Mouse (Mus musculus) Patski (cell line): ENCODE results near the gene Uggt1. TPM values are rescaled to one million over a fixed set of nuclear protein-coding genes. Genes with fewer than 3 reads are reported as not detected.
A peak's percentile ranks its signal among the peaks of the same experiment; 100 is the strongest.

Experiments used
- ATAC-seq: fragments of 100-300 bp; one replicate; pipeline ENCODE4 v1.8.0; 2021
- CTCF ChIA-PET: fragments of 350-600 bp; sonication (Branson Sonifier 250); formaldehyde crosslinking; loops from one replicate; lab custom pipeline; 2022; ENCODE audit warnings: inconsistent platforms; lab: Charles Lee
- POLR2A ChIA-PET: fragments of 350-600 bp; sonication (Branson Sonifier 250); formaldehyde crosslinking; loops from one replicate; lab custom pipeline; 2022; ENCODE audit warnings: antibody characterized with exemption, inconsistent platforms; lab: Charles Lee
- DNase-seq: peaks from one replicate; pipeline ENCODE4 v3.0.0-alpha.2; 2011; ENCODE audit warnings: low read depth, low spot score
- H3K27me3 ChIP-seq: fragments of 371-371 bp; one replicate; pipeline ENCODE4 v1.5.1; 2021
- CTCF ChIP-seq: fragments of 100-300 bp; IDR thresholded peaks from one replicate; pipeline ENCODE4 v1.5.1; 2021
- in situ Hi-C: fragments of 300-500 bp; cut with MboI; formaldehyde crosslinking; loops from 3 replicates; pipeline ENCODE4 v1.11.1; 2018; ENCODE audit warnings: low pct_unique_long_range_greater_than_20kb, mixed read lengths
- polyA plus RNA-seq: library from polyadenylated mRNA; unstranded; gene quantifications from one replicate; pipeline ENCODE4 v1.2.3, GENCODE M21; 2021

Gene Uggt1
- polyA plus RNA-seq, 1 experiment from 2014 or later, result 77.3 TPM

GRCm38 (mm10) chr1:36201739-36202138, 42.8 kb downstream of the Uggt1 start:
- no peaks in the 10 kb centered on the region for H3K27me3 ChIP-seq
- no peak for ATAC-seq
- DNase-seq, result no peak
- POLR2A ChIA-PET, result interaction anchor here (0.6 kb wide), 1 partner anchor 721 kb away, joined by 3 read pairs; no protein-coding TSS in a partner anchor
- no peak for TF ChIP-seq CTCF
- CTCF ChIA-PET, result no interaction called here
- in situ Hi-C loops, result no loop called here

- H3K27me3 ChIP-seq, result no peaks in the 10 kb centered on the region
- DNase-seq (no peak), ATAC-seq (no peak)
- CTCF ChIA-PET, result interaction anchor here (2.6 kb wide), 1 partner anchor 11 kb away, joined by 6 read pairs; no protein-coding TSS in a partner anchor
- no peak for TF ChIP-seq CTCF
- in situ Hi-C loops, result no loop called here
- POLR2A ChIA-PET, result no interaction called here
Observed at GRCm38 (mm10) chr1:36194482-36194881, 50.0 kb downstream of the Uggt1 start.

GRCm38 (mm10) chr1:36191966-36192365, 52.6 kb downstream of the Uggt1 start:
- ChIA-PET CTCF (interaction anchor here (0.8 to 2.6 kb wide), 2 partner anchors 9 to 42 kb away, joined by 3 to 6 read pairs; no protein-coding TSS in a partner anchor), POLR2A (no interaction called here)
- H3K27me3 ChIP-seq, result no peaks in the 10 kb centered on the region
- in situ Hi-C loops, result no loop called here
- no peak for TF ChIP-seq CTCF
- ATAC-seq, result no peak
- DNase-seq, result no peak

GRCm38 (mm10) chr1:36180038-36180437, 64.5 kb downstream of the Uggt1 start:
- no peak for DNase-seq
- ATAC-seq, result no peak
- ChIA-PET CTCF (interaction anchor here (1.3 kb wide), 1 partner anchor 37 kb away, joined by 3 read pairs; no protein-coding TSS in a partner anchor), POLR2A (no interaction called here)
- H3K27me3 ChIP-seq, result no peaks in the 10 kb centered on the region
- in situ Hi-C loops, result no loop called here
- no peak for TF ChIP-seq CTCF

- TF ChIP-seq CTCF, result no peak
- ChIA-PET POLR2A (interaction anchor here (1.3 kb wide), 2 partner anchors 35 to 58 kb away, joined by 3 read pairs; no protein-coding TSS in a partner anchor), CTCF (interaction anchor here (1.1 to 1.4 kb wide), 3 partner anchors 9 to 24 kb away, joined by 3 to 5 read pairs (median 3); no protein-coding TSS in a partner anchor)
- DNase-seq, result peak; percentile 79
- in situ Hi-C loops, result no loop called here
- ATAC-seq, result peak; percentile 88
- H3K27me3 ChIP-seq, result no peaks in the 10 kb centered on the region
Observed at GRCm38 (mm10) chr1:36173461-36173860, 71.1 kb downstream of the Uggt1 start.

GRCm38 (mm10) chr1:36172941-36173340, 71.6 kb downstream of the Uggt1 start:
- ChIA-PET POLR2A (interaction anchor here (1.3 kb wide), 1 partner anchor 35 kb away, joined by 3 read pairs; no protein-coding TSS in a partner anchor), CTCF (interaction anchor here (1.1 to 1.4 kb wide), 3 partner anchors 9 to 23 kb away, joined by 3 to 5 read pairs (median 3); no protein-coding TSS in a partner anchor)
- H3K27me3 ChIP-seq, result no peaks in the 10 kb centered on the region
- DNase-seq, result no peak
- no peak for TF ChIP-seq CTCF
- in situ Hi-C loops, result no loop called here
- no peak for ATAC-seq

GRCm38 (mm10) chr1:36162687-36163086, 81.8 kb downstream of the Uggt1 start:
- ATAC-seq (no peak), DNase-seq (no peak)
- in situ Hi-C loops, result no loop called here
- no peaks in the 10 kb centered on the region for H3K27me3 ChIP-seq
- POLR2A ChIA-PET, result no interaction called here
- TF ChIP-seq CTCF, result no peak
- CTCF ChIA-PET, result no interaction called here

- H3K27me3 ChIP-seq, result no peaks in the 10 kb centered on the region
- ChIA-PET POLR2A (no interaction called here), CTCF (interaction anchor here (1.2 to 1.3 kb wide), 2 partner anchors 11 to 15 kb away, joined by 3 read pairs; no protein-coding TSS in a partner anchor)
- TF ChIP-seq CTCF, result no peak
- ATAC-seq (no peak), DNase-seq (no peak)
- in situ Hi-C loops, result no loop called here
Observed at GRCm38 (mm10) chr1:36161208-36161607, 83.3 kb downstream of the Uggt1 start.

- peak; percentile 17 for DNase-seq
- in situ Hi-C loops, result no loop called here
- ChIA-PET CTCF (no interaction called here), POLR2A (no interaction called here)
- no peak for TF ChIP-seq CTCF
- H3K27me3 ChIP-seq, result no peaks in the 10 kb centered on the region
- ATAC-seq, result peak; percentile 26
Observed at GRCm38 (mm10) chr1:36160246-36160645, 84.3 kb downstream of the Uggt1 start.

- ChIA-PET POLR2A (no interaction called here), CTCF (interaction anchor here (0.7 to 1.1 kb wide), 2 partner anchors 12 to 23 kb away, joined by 3 read pairs; no protein-coding TSS in a partner anchor)
- in situ Hi-C loops, result loop anchor here (5.0 to 25.0 kb wide), 3 partner anchors 103 to 1262 kb away; no protein-coding TSS in a partner anchor
- no peaks in the 10 kb centered on the region for H3K27me3 ChIP-seq
- TF ChIP-seq CTCF, result peak; percentile 60
- DNase-seq (no peak), ATAC-seq (no peak)
Observed at GRCm38 (mm10) chr1:36149411-36149810, 95.1 kb downstream of the Uggt1 start.

GRCm38 (mm10) chr1:36148809-36149208, 95.7 kb downstream of the Uggt1 start:
- in situ Hi-C loops, result loop anchor here (5.0 to 25.0 kb wide), 3 partner anchors 103 to 1262 kb away; no protein-coding TSS in a partner anchor
- ATAC-seq (no peak), DNase-seq (no peak)
- no peak for TF ChIP-seq CTCF
- POLR2A ChIA-PET, result no interaction called here
- CTCF ChIA-PET, result no interaction called here
- H3K27me3 ChIP-seq, result no peaks in the 10 kb centered on the region
